Mouse (Mus musculus) liver, embryonic 14.5 days (tissue): ENCODE measurements around the gene Adamtsl5. TPM values are rescaled to one million over a fixed set of nuclear protein-coding genes. Genes with fewer than 3 reads are reported as not detected.

Source experiments
- ATAC-seq: fragments of 200-750 bp; cut with Nextera tagmentation; 2 replicates; pipeline ENCODE4 v1.8.0; 2017; ENCODE audit warnings: moderate number of reproducible peaks, mild to moderate bottlenecking, moderate library complexity; ENCODE audit not compliant: insufficient read depth
- DNase-seq, 3 experiments: peaks; one replicate each; pipeline ENCODE4 v3.0.0-alpha.2; 2012 to 2013; ENCODE audit warnings: low read depth in 3 of 3, low spot score in 3 of 3
- H3K27ac ChIP-seq: fragments of 300-500 bp; sonication (generic); 2 replicates; pipeline ENCODE4 v1.5.1; 2014; ENCODE audit warnings: moderate library complexity, mild to moderate bottlenecking, control low read depth, inconsistent platforms
- H3K27me3 ChIP-seq: fragments of 300-500 bp; sonication (generic); 2 replicates; pipeline ENCODE4 v1.6.1; 2014; ENCODE audit warnings: mild to moderate bottlenecking, low read length, moderate library complexity; ENCODE audit not compliant: control insufficient read depth, insufficient read depth
- H3K36me3 ChIP-seq: fragments of 300-500 bp; sonication (generic); replicated peaks from 2 replicates; pipeline ENCODE4 v1.6.1; 2014; ENCODE audit warnings: low read depth; ENCODE audit not compliant: control insufficient read depth, insufficient read depth
- H3K4me1 ChIP-seq, 2 experiments: fragments of 200-500 bp in 1 of 2; fragments of 300-500 bp in 1 of 2; sonication (generic) in 1 of 2; replicated peaks; 2 replicates each; pipeline ENCODE4 v1.6.1; 2012 to 2014; ENCODE audit warnings: antibody characterized with exemption in 1 of 2, inconsistent platforms in 1 of 2, low read length in 1 of 2; ENCODE audit not compliant: control insufficient read depth in 2 of 2, insufficient read depth in 2 of 2
- H3K4me2 ChIP-seq: fragments of 300-500 bp; sonication (generic); 2 replicates; pipeline ENCODE4 v1.6.1; 2014; ENCODE audit warnings: low read depth, mild to moderate bottlenecking, control low read depth, moderate library complexity
- H3K4me3 ChIP-seq, 2 experiments: fragments of 200-500 bp in 1 of 2; fragments of 300-500 bp in 1 of 2; sonication (generic) in 1 of 2; 2 replicates each; pipeline ENCODE4 v1.5.1; 2012 to 2014; ENCODE audit warnings: low read depth in 2 of 2, low read length in 2 of 2, mild to moderate bottlenecking in 2 of 2, control low read depth in 1 of 2, inconsistent platforms in 1 of 2, moderate library complexity in 1 of 2; ENCODE audit not compliant: insufficient read depth in 1 of 2
- H3K9ac ChIP-seq: fragments of 300-500 bp; sonication (generic); replicated peaks from 2 replicates; pipeline ENCODE4 v1.6.1; 2014; ENCODE audit warnings: mild to moderate bottlenecking, control low read depth, moderate library complexity
- H3K9me3 ChIP-seq: fragments of 300-500 bp; sonication (generic); 2 replicates; pipeline ENCODE4 v1.6.1; 2016; ENCODE audit warnings: low read length, mixed read lengths; ENCODE audit not compliant: control insufficient read depth
- CTCF ChIP-seq: IDR thresholded peaks from 2 replicates; pipeline ENCODE4 v1.5.1; 2016; ENCODE audit warnings: antibody characterized with exemption, low read depth, control low read depth
- EP300 ChIP-seq: IDR thresholded peaks from 2 replicates; pipeline ENCODE4 v1.6.1; 2016; ENCODE audit warnings: antibody characterized with exemption, low read depth
- WGBS: fragments of 180-500 bp; shearing (Covaris S2); extraction: QIAGEN DNeasy Blood & Tissue Kit; methylation state at CpG from one replicate; pipeline ENCODE4 v1.1.7; 2014; ENCODE audit not compliant: insufficient replicate concordance; 5-methylcytosine and 5-hydroxymethylcytosine counted together
- polyA plus RNA-seq, 2 experiments: library from polyadenylated mRNA; depleted of rRNA in 1 of 2; stranded (reverse) in 1 of 2; unstranded in 1 of 2; fragments of >200 nt; fragmentation: Nextera tagmentation in 1 of 2; extraction: Ambion mirVana in 1 of 2; gene quantifications; 2 replicates each; pipeline versions ENCODE4 v1.2.1 to v1.2.3; 2012 to 2014

Gene Adamtsl5
- polyA plus RNA-seq, 2 experiments = 1.3 to 1.9 TPM

GRCm38 (mm10) chr10:80386735-80387471, 38.7 kb upstream of the Adamtsl5 start:
- Histone ChIP-seq H3K36me3 (peaks cover 7% of the 10 kb centered on the region), H3K27me3 (no peaks in the 10 kb centered on the region; the same call in 1 of the 2 replicates), H3K4me3 (peak overlapping the region; percentile 35 to 72), H3K4me1 (peaks cover 34 to 35% of the 10 kb centered on the region in 2 experiments), H3K27ac (no peak overlapping the region), H3K4me2 (peak overlapping the region; percentile 98), H3K9me3 (no peaks in the 10 kb centered on the region), H3K9ac (peak overlapping the region; percentile 76)
- under 1% methylated on average over 77 of the region's 94 CpGs for WGBS
- DNase-seq (no peak), ATAC-seq (peak; percentile 6; the same call in 1 of the 2 replicates)
- TF ChIP-seq EP300 (no peak), CTCF (no peak)

- WGBS = 14% methylated on average over 34 of the region's 34 CpGs
- DNase-seq (no peak), ATAC-seq (no peak)
- Histone ChIP-seq H3K36me3 (peaks cover 8% of the 10 kb centered on the region), H3K4me2 (peak overlapping the region; percentile 98), H3K27ac (no peak overlapping the region), H3K4me1 (peaks cover 34 to 35% of the 10 kb centered on the region in 2 experiments), H3K9ac (peak overlapping the region; percentile 76), H3K27me3 (no peaks in the 10 kb centered on the region; the same call in 1 of the 2 replicates), H3K4me3 (peak overlapping the region; percentile 35 to 72), H3K9me3 (no peaks in the 10 kb centered on the region)
- TF ChIP-seq CTCF (no peak), EP300 (no peak)
These were observed 37.9 kb upstream of the Adamtsl5 start for GRCm38 (mm10) chr10:80385811-80386734.

GRCm38 (mm10) chr10:80385310-80385709, 37.1 kb upstream of the Adamtsl5 start:
- TF ChIP-seq EP300 (no peak), CTCF (no peak)
- Histone ChIP-seq H3K36me3 (peaks cover 8% of the 10 kb centered on the region), H3K9ac (peak overlapping the region; percentile 27), H3K27ac (peak overlapping the region; percentile 5), H3K27me3 (no peaks in the 10 kb centered on the region; the same call in 1 of the 2 replicates), H3K4me1 (peaks cover 34 to 35% of the 10 kb centered on the region in 2 experiments), H3K4me2 (peak overlapping the region; percentile 98), H3K4me3 (peak overlapping the region; percentile 35 to 72), H3K9me3 (no peaks in the 10 kb centered on the region)
- DNase-seq = no peak
- ATAC-seq = no peak
- 41% methylated on average over 7 of the region's 7 CpGs for WGBS

GRCm38 (mm10) chr10:80384709-80385108, 36.5 kb upstream of the Adamtsl5 start:
- H3K4me3 ChIP-seq = peak overlapping the region; percentile 4 to 35; a peak in 2 of 4 replicates
- TF ChIP-seq EP300 (peak; percentile 74), CTCF (0 out of 2 replicates have a peak, but pooled peaks have one; percentile 3)
- peaks cover 8% of the 10 kb centered on the region for H3K36me3 ChIP-seq
- H3K4me1 ChIP-seq = peaks cover 34 to 35% of the 10 kb centered on the region in 2 experiments
- no peak overlapping the region for H3K9ac ChIP-seq
- peak overlapping the region; percentile 98 for H3K4me2 ChIP-seq
- DNase-seq (peak; percentile 63 to 65 (median 65)), ATAC-seq (peak; percentile 65)
- peak overlapping the region; percentile 5 for H3K27ac ChIP-seq
- 25% methylated on average over 7 of the region's 7 CpGs for WGBS
- no peaks in the 10 kb centered on the region; the same call in 1 of the 2 replicates for H3K27me3 ChIP-seq
- H3K9me3 ChIP-seq = no peaks in the 10 kb centered on the region
